Mouse (Mus musculus) lung, embryonic 14.5 days (tissue): Measurements from ENCODE around the gene Zbtb40. TPM values are rescaled to one million over a fixed set of nuclear protein-coding genes. Genes with fewer than 3 reads are reported as not detected.

Experiments used
- ATAC-seq: fragments of 200-750 bp; cut with Nextera tagmentation; 2 replicates; pipeline ENCODE4 v1.8.0; 2017; ENCODE audit warnings: mild to moderate bottlenecking, moderate TSS enrichment, moderate library complexity; ENCODE audit not compliant: insufficient read depth
- DNase-seq: peaks from one replicate; pipeline ENCODE4 v3.0.0-alpha.2; 2015
- H3K27ac ChIP-seq: fragments of 300-500 bp; sonication (generic); 2 replicates; pipeline ENCODE4 v1.5.1; 2014; ENCODE audit warnings: low read depth, mild to moderate bottlenecking, moderate library complexity
- H3K27me3 ChIP-seq: fragments of 300-500 bp; sonication (generic); 2 replicates; pipeline ENCODE4 v1.6.1; 2014; ENCODE audit warnings: low read length, control low read depth; ENCODE audit not compliant: insufficient read depth
- H3K36me3 ChIP-seq: fragments of 300-500 bp; sonication (generic); 2 replicates; pipeline ENCODE4 v1.6.1; 2014; ENCODE audit warnings: control low read depth; ENCODE audit not compliant: insufficient read depth
- H3K4me1 ChIP-seq: fragments of 300-500 bp; sonication (generic); 2 replicates; pipeline ENCODE4 v1.6.1; 2014; ENCODE audit warnings: antibody characterized with exemption, control low read depth; ENCODE audit not compliant: insufficient read depth
- H3K4me2 ChIP-seq: fragments of 300-500 bp; sonication (generic); 2 replicates; pipeline ENCODE4 v1.6.1; 2014; ENCODE audit warnings: mild to moderate bottlenecking
- H3K4me3 ChIP-seq: fragments of 300-500 bp; sonication (generic); 2 replicates; pipeline ENCODE4 v1.5.1; 2014; ENCODE audit warnings: low read depth, low read length
- H3K9ac ChIP-seq: fragments of 300-500 bp; sonication (generic); 2 replicates; pipeline ENCODE4 v1.6.1; 2014
- H3K9me3 ChIP-seq: fragments of 300-500 bp; sonication (generic); 2 replicates; pipeline ENCODE4 v1.6.1; 2016; ENCODE audit warnings: low read depth, low read length, control low read depth
- CTCF ChIP-seq: IDR thresholded peaks from 2 replicates; pipeline ENCODE4 v1.5.1; 2016; ENCODE audit warnings: antibody characterized with exemption, low read depth
- WGBS: fragments of 180-500 bp; shearing (Covaris S2); extraction: QIAGEN DNeasy Blood & Tissue Kit; methylation state at CpG from one replicate; pipeline ENCODE4 v1.1.7; 2014; 5-methylcytosine and 5-hydroxymethylcytosine counted together
- polyA plus RNA-seq: library from polyadenylated mRNA; unstranded; fragments of >200 nt; fragmentation: Nextera tagmentation; extraction: Ambion mirVana; gene quantifications from 2 replicates; pipeline ENCODE4 v1.2.1, GENCODE M21; 2014

Zbtb40 gene
- polyA plus RNA-seq, 1 experiment from 2014 or later = 5.5 TPM

- peaks cover 13% of the 10 kb centered on the region; the same call in 1 of the 2 replicates for H3K4me1 ChIP-seq
- H3K27me3 ChIP-seq = no peaks in the 10 kb centered on the region
- no peak overlapping the region for H3K4me3 ChIP-seq
- H3K9ac ChIP-seq = no peak overlapping the region
- H3K36me3 ChIP-seq = no peaks in the 10 kb centered on the region
- no peak for ATAC-seq
- no peak for TF ChIP-seq CTCF
- no peak overlapping the region for H3K27ac ChIP-seq
- WGBS = 67% methylated on average over 8 of the region's 8 CpGs
- no peaks in the 10 kb centered on the region for H3K9me3 ChIP-seq
- H3K4me2 ChIP-seq = no peak overlapping the region
- no peak for DNase-seq
Measured at GRCm38 (mm10) chr4:137038096-137038495, 10.5 kb downstream of the Zbtb40 start.

- Histone ChIP-seq H3K4me1 (peaks cover 10% of the 10 kb centered on the region; the same call in 1 of the 2 replicates), H3K9ac (no peak overlapping the region), H3K4me2 (peak overlapping the region; percentile 8; the same call in 1 of the 2 replicates), H3K36me3 (no peaks in the 10 kb centered on the region), H3K4me3 (no peak overlapping the region), H3K27ac (peak overlapping the region; percentile 75), H3K9me3 (no peaks in the 10 kb centered on the region), H3K27me3 (no peaks in the 10 kb centered on the region)
- DNase-seq = peak; percentile 87
- no peak for TF ChIP-seq CTCF
- WGBS = 27% methylated on average over 7 of the region's 7 CpGs
- ATAC-seq = peak; percentile 90
Measured at GRCm38 (mm10) chr4:137033115-137033887, 15.3 kb downstream of the Zbtb40 start.

DNA sequence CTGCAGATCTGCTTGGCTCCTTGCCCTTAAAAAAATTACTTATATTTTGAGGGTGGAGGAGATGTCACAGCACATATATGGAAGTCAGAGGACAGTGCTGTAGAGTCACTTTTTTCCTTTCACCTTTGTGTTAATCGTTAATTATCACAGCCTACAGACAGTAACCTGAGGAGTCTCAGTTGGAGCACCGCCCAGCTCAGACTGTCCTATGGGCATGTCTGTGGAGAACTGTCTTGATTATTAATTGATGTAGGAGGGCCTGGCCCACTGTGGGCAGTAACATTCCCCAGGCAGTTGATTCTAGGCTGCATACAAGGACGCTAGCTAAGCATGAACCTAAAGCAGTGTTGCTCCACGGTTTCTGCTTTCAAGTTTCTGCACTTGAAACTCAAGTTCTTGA is 16.1 kb downstream of the Zbtb40 start:
- H3K36me3 ChIP-seq = no peaks in the 10 kb centered on the region
- peak; percentile 17 for DNase-seq
- no peak overlapping the region for H3K4me2 ChIP-seq
- ATAC-seq = no peak
- 79% methylated on average over 4 of the region's 4 CpGs for WGBS
- H3K9me3 ChIP-seq = no peaks in the 10 kb centered on the region
- H3K27me3 ChIP-seq = no peaks in the 10 kb centered on the region
- TF ChIP-seq CTCF = no peak
- no peak overlapping the region for H3K27ac ChIP-seq
- H3K9ac ChIP-seq = no peak overlapping the region
- peaks cover 10% of the 10 kb centered on the region; the same call in 1 of the 2 replicates for H3K4me1 ChIP-seq
- no peak overlapping the region for H3K4me3 ChIP-seq

GRCm38 (mm10) chr4:137031319-137031718 is 17.3 kb downstream of the Zbtb40 start:
- ATAC-seq (no peak), DNase-seq (peak; percentile 66)
- Histone ChIP-seq H3K4me2 (no peak overlapping the region), H3K27ac (no peak overlapping the region), H3K4me1 (peaks cover 10% of the 10 kb centered on the region; the same call in 1 of the 2 replicates), H3K36me3 (no peaks in the 10 kb centered on the region), H3K4me3 (no peak overlapping the region), H3K9ac (no peak overlapping the region), H3K9me3 (no peaks in the 10 kb centered on the region), H3K27me3 (no peaks in the 10 kb centered on the region)
- WGBS = 62% methylated on average over 7 of the region's 7 CpGs
- TF ChIP-seq CTCF = no peak

DNA sequence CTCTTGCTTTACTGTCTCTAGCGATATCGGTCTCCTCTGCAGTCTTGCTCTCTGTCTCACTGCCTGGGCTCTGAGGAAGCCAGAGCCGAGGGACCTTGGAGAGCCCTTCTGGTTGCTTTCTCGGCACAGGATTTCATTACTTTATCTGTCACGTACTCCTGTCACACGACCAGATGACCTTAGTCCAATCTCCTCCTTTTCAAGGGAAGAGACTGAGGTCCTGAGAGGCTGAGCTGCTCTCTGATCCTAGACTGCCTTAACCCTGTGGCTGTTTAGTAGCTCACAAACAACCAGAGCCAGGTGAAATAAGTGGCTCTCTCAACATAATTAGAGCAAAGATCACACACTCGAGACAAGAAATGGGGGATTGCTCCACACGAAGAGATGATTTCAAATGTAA is 19.3 kb downstream of the Zbtb40 start:
- Histone ChIP-seq H3K9me3 (no peaks in the 10 kb centered on the region), H3K27me3 (no peaks in the 10 kb centered on the region), H3K36me3 (no peaks in the 10 kb centered on the region), H3K4me2 (no peak overlapping the region), H3K27ac (no peak overlapping the region), H3K9ac (no peak overlapping the region), H3K4me3 (no peak overlapping the region), H3K4me1 (peaks cover 7% of the 10 kb centered on the region; the same call in 1 of the 2 replicates)
- no peak for TF ChIP-seq CTCF
- ATAC-seq (no peak), DNase-seq (no peak)
- WGBS = 39% methylated on average over 8 of the region's 8 CpGs

GRCm38 (mm10) chr4:137027051-137027450 is 21.6 kb downstream of the Zbtb40 start:
- no peak overlapping the region for H3K4me3 ChIP-seq
- WGBS = 66% methylated on average over 5 of the region's 5 CpGs
- H3K27ac ChIP-seq = no peak overlapping the region
- no peaks in the 10 kb centered on the region for H3K9me3 ChIP-seq
- H3K4me1 ChIP-seq = no peaks in the 10 kb centered on the region
- no peak for DNase-seq
- no peak overlapping the region for H3K9ac ChIP-seq
- TF ChIP-seq CTCF = no peak
- no peak overlapping the region for H3K4me2 ChIP-seq
- no peaks in the 10 kb centered on the region for H3K36me3 ChIP-seq
- no peaks in the 10 kb centered on the region for H3K27me3 ChIP-seq
- no peak for ATAC-seq

DNA sequence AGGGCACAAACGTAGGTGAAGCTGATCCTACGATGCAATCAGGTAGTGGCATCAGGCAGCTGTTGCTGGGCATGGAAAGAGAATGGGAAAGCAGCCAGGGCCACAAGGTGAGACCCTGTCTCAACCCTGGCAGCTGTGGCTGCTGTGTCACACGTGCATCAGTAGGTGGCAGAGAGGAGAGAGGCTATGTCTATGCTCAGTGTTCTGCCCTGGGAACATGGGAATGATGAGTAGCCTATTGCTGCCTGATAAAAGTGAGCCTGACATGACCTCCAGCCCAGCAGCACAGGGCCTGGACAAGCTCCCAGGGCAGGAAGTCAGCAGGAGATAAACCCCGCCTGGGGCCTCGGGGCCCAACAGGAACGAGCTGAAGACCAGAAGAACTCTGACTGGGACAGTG is 23.0 kb downstream of the Zbtb40 start:
- WGBS = 47% methylated on average over 6 of the region's 6 CpGs
- H3K4me2 ChIP-seq = no peak overlapping the region

More for the DNA sequence above, 23.0 kb downstream of the Zbtb40 start:
- Histone ChIP-seq H3K9ac (no peak overlapping the region), H3K27me3 (no peaks in the 10 kb centered on the region), H3K4me3 (no peak overlapping the region), H3K9me3 (no peaks in the 10 kb centered on the region), H3K36me3 (no peaks in the 10 kb centered on the region), H3K4me1 (no peaks in the 10 kb centered on the region), H3K27ac (no peak overlapping the region)
- ATAC-seq (no peak), DNase-seq (no peak)
- TF ChIP-seq CTCF = no peak; the same call in 1 of the 2 replicates
